Mouse (Mus musculus): ENCODE results near the gene Slc1a2.

Slc1a2 gene

DNA sequence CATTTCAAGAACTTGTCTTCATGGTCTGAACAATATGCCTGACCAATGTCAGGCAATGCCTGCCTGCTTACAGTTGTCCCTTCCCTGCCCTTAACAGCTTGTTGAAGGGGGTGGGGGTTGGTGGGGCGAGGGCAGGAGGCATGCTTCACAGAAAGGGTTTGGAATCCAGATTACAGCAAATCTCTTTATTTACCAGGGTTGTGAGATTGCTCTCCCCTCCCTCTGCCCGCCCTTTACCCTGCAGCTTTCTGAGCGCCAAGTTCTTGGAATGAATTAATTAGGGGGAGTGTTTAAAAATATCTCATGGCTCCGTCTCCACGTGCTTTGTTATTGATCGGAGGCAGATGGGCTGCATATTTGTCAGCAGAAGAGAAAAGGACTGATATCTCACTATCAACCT is 4.9 kb downstream of the Slc1a2 start:
- in situ Hi-C loops (cut with MboI, MseI) = no loop called here

GRCm38 (mm10) chr2:102663865-102664264 is 5.4 kb downstream of the Slc1a2 start:
- in situ Hi-C loops (cut with MboI, MseI) = no loop called here

- in situ Hi-C loops (cut with MboI, MseI) = no loop called here
Observed at GRCm38 (mm10) chr2:102667981-102668380, 9.5 kb downstream of the Slc1a2 start.

GRCm38 (mm10) chr2:102669580-102669979 is 11.1 kb downstream of the Slc1a2 start:
- in situ Hi-C loops (cut with MboI, MseI) = no loop called here

DNA sequence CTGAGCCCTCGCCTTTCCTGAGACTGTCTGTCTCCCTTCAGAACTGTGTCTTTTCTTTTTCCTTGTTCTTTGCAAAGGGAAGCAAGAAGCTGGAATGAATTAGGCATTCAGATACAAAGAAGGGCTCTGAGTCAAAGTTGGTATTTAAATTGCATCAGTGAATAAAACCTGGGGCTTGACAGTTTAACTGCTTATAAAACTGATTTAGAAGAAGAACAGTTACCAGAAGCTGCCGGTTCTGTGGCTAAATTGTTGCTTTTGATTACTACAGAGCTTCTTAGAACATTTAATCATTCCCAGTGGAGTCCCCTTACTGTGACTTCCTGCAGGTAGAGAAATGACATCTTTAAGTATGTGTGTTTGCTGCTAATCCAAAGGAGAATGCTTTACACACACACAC is 16.1 kb downstream of the Slc1a2 start:
- in situ Hi-C loops (cut with MboI, MseI) = no loop called here

DNA sequence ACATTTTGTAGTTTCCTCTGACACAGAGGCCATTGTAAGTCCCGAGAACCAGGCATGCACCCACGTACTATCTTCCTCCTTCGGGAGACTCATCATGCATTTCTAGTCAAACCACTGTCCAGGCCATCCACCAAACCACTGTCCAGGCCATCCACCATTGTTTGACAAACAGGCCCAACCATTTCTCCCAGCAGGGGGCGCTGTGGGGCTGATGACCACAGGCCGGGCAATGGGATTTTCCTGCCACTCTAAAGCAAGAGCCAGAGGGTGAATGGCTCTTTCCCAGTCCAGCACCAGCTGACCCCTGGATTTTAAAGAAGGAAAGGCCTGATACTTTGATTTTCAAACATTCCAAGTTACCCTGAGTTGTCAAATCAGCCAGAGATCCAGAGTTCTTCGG is 16.8 kb downstream of the Slc1a2 start:
- in situ Hi-C loops (cut with MboI, MseI) = no loop called here

- in situ Hi-C loops (cut with MboI, MseI) = no loop called here
Observed at GRCm38 (mm10) chr2:102676716-102677312, 18.4 kb downstream of the Slc1a2 start.

- in situ Hi-C loops (cut with MboI, MseI) = no loop called here
Observed at GRCm38 (mm10) chr2:102677400-102677799, 18.9 kb downstream of the Slc1a2 start.

DNA sequence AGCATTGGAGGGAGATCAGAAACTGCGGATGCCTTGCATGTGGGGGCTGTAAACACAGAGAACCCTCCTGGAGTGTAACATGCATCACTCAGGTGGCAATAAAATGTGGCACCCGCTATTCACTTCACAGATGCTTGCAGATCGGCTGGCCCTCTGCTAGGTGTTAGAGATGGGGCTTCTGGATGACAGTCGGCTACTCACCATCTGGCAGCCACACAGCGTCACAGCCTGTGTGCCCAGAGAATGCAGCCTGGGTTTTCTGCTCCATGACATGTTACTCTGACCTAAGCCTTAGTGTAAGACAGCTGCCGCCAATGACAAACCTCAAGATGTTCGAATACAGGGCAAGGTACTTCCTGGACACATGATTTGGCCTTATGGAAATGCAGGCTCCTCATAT is 22.9 kb downstream of the Slc1a2 start:
- in situ Hi-C loops (cut with MboI, MseI) = loop anchor here (5.0 kb wide), 3 partner anchors 121 to 666 kb away; no protein-coding TSS in a partner anchor

GRCm38 (mm10) chr2:102682168-102682567 is 23.7 kb downstream of the Slc1a2 start:
- in situ Hi-C loops (cut with MboI, MseI) = loop anchor here (5.0 kb wide), 3 partner anchors 120 to 665 kb away; no protein-coding TSS in a partner anchor

DNA sequence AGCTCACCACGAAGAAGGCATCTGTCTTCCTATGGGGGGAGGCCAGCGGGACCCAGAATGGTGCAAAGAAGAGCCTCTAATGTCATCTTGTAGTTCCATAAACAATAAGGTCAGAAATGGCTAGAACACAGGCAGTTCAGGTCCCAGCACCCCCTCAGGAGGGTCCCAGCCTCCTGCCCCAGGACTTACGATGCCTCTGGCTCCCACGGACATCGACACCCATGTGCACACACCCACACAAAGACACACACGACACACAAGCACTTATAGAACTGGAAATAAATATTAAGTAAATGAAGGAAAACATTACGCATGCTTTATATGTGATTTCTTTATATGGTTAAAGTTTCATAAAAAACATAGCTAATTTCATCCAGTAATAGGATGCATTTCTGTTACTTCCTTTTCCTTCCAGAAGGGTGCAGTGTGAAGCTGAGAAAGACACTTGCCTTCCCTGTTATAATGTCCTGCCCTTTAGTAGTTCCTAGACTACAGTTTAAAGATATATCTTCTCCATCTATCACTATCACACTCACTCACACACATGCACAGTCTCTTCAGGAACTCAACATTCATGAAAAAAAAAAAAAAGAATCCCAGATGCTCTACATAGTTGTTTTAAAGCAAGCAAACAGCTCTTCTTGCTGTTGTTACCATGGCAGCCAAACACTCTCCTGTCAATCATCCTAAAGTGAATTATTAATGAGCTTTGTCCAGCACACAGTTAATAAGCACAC is 27.1 kb downstream of the Slc1a2 start:
- in situ Hi-C loops (cut with MboI, MseI) = loop anchor here (5.0 kb wide), 1 partner anchor 57 kb away; no protein-coding TSS in a partner anchor

GRCm38 (mm10) chr2:102686108-102686450 is 27.6 kb downstream of the Slc1a2 start:
- in situ Hi-C loops (cut with MboI, MseI) = loop anchor here (5.0 kb wide), 1 partner anchor 56 kb away; no protein-coding TSS in a partner anchor

DNA sequence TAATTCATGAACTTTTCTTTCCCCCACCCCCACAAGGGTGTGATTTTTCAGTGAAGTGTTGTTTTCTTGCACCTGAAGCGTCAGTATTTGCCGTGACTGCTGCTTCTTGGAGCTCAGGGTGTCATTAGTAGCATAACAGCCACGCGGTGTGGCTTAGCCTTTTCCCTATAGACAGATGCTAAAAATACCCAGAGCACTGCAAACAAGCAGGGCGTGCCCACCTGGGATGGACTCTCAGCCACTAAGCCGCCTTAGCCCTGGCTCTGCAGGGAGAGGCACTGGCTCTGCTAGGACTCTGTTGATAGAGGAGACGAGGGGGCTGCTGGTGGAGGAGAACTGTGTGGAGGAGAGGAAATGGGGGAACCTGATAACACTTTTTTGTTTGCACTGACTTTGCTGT is 35.1 kb downstream of the Slc1a2 start:
- in situ Hi-C loops (cut with MboI, MseI) = no loop called here

DNA sequence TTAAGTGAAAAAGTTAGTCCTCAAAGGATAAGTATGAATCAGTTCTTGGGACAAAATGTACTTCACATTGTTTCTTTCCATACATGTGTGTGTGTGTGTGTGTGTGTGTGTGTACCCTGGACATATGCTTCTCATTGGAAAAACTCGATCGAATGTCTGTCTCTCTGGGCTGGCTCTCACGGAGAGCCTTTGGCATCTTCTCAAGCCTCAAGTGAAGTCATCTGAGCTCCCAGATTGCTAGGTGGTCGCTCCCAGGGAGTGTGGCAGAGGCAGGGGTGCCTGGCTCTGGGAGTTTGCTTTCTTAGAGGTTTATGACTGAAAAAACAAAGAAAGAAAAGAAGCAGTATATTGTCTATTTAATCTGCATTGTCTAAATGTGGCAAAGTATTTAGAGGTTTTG is 36.3 kb downstream of the Slc1a2 start:
- in situ Hi-C loops (cut with MboI, MseI) = no loop called here

DNA sequence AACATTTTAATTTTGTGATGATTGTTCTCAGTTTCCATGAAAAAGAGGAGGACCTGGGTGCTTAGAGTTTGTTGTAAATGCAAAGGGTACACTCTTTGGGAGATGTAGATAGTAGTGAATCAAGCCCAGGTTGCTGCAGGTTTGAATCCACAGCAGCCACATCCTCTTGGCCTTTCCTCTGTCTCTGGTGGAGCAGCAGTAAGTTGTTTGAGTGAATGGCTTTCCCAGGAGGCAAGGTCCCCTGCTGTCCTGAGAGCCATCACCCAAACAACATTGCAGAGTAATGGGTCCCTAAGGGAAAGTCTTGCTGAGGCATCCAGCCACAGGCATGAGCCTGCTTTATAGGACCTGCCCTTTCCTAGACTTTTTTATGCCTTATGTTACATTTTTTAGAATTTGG is 37.1 kb downstream of the Slc1a2 start:
- in situ Hi-C loops (cut with MboI, MseI) = no loop called here

DNA sequence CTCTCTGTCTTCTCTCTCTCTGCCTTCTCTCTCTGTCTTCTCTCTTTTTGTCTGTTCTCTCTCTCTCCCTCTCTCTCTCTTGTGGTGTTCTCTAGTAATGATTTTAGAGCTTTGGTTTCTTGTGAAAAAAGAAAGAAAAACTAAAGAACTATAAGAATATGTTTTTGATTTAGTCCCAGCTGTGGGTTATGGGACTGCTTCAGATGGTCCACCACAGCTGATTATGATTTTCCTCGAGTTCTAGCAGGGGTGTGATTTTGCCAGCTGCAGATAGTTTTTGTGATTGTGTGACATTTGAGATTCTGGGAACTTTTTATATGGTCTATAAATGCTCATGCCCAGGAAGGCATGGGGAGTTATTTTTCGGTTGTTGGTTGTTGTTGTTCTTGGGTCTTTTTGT is 39.3 kb downstream of the Slc1a2 start:
- in situ Hi-C loops (cut with MboI, MseI) = no loop called here

DNA sequence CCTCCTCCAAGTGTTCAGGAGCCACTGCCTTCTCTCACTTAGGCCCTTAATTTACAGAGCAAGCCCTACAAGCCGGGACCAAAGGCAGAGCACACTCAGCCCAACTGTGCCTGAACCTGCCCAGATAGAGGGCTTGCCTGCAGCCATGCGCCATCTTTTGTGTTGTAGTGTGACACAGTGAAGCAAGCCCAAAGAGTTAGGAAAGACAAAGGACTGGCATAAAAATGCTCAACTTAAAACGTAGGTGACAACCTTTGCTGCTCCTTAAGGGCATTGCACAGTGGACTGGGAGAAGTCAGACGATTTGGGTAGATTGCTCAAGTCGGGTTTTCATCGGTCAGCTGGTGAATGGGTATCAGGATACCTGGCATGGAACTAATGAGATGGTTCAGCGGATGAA is 41.5 kb downstream of the Slc1a2 start:
- in situ Hi-C loops (cut with MboI, MseI) = no loop called here

GRCm38 (mm10) chr2:102700695-102701094 is 42.2 kb downstream of the Slc1a2 start:
- in situ Hi-C loops (cut with MboI, MseI) = no loop called here

- in situ Hi-C loops (cut with MboI, MseI) = no loop called here
Observed at GRCm38 (mm10) chr2:102701382-102701781, 42.9 kb downstream of the Slc1a2 start.

DNA sequence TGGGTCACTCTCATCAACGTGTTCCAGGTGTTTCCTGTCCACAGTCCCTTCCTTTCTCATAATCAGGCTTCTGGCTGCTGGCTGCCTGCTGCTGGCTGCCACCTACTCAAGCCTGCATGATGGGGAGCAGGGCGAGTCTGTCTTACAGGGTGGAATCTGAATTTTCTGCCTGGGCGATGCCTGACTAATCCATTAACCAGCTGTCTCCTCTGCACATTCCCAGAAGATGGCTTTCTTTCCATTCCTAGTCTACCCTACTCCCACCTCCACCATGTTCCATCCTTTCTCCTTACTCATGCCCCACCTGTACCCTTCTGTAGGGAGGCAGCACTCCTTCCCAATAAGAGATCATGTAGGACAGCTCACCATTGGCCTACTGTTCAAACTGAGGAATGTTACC is 45.1 kb downstream of the Slc1a2 start:
- in situ Hi-C loops (cut with MboI, MseI) = no loop called here

- in situ Hi-C loops (cut with MboI, MseI) = no loop called here
Observed at GRCm38 (mm10) chr2:102704781-102705180, 46.3 kb downstream of the Slc1a2 start.

GRCm38 (mm10) chr2:102711511-102711910 is 53.1 kb downstream of the Slc1a2 start:
- in situ Hi-C loops (cut with MboI, MseI) = no loop called here

DNA sequence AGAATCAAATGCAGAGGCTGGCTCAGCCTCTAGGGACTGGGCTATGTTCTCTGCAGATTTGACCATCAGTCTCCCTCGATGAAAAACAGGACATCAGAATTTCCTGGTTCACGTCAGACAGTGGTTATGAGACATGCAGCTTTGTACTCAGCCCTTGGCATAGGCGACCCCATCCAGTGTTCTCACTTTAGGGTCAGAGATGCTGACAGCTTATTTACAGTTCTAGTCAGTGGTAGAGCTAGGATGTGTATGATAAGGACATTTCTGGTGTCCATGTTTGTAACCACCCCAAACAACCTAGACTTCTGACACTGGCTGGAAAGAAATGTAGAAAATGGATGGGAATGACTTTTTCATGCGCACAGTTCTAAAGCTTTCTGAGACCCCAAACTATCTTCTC is 53.6 kb downstream of the Slc1a2 start:
- in situ Hi-C loops (cut with MboI, MseI) = no loop called here

All from T-helper 2 cell (primary cell).